Mouse (Mus musculus) lung, postnatal 0 days (tissue): ENCODE measurements around the gene Cd3eap.

Experiments
- CTCF ChIP-seq: IDR thresholded peaks from 2 replicates; pipeline ENCODE4 v1.5.1; 2016; ENCODE audit warnings: antibody characterized with exemption, mild to moderate bottlenecking
- EP300 ChIP-seq: IDR thresholded peaks from 2 replicates; pipeline ENCODE4 v1.6.1; 2016; ENCODE audit warnings: antibody characterized with exemption, mild to moderate bottlenecking, control low read depth

- TF ChIP-seq CTCF, result peak; percentile 93
- no peak for TF ChIP-seq EP300
Measured at GRCm38 (mm10) chr7:19363881-19364280, 4.6 kb upstream of the Cd3eap start.
